Mouse (Mus musculus): Measurements from ENCODE around the gene Adamts2.

DNA sequence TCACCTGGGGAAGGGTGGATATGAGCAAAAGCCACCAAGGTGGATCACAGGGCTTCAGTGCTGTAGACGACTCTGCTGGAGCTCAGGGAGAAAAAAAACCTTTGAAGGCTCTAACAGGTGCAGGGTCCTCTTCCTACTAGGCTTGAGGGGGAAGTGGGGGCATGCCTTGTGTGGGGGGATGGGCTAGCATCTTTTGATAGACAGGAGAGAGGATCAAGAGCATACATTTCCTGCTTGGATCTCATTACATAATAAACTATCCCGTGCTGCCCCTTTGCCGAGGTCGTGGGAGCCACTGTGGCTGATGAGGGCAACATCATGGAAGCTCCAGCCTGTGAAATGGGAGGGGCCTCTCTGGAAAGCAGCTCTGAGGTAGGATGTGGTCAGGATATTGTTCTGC, 25.4 kb upstream of the Adamts2 start:
- TF ChIP-seq CTCF (IDR thresholded peaks at IDR 0.05; ENCODE audit: low read depth) (no peak), EP300 (IDR thresholded peaks at IDR 0.05; ENCODE audit: low read depth) (no peak)

All from heart, postnatal 0 days (tissue).